Mouse (Mus musculus): ENCODE data around the gene Dvl1.

GRCm38 (mm10) chr4:155903246-155903645 lies 56.0 kb downstream of the Dvl1 start:
- TF ChIP-seq CTCF (IDR thresholded peaks at IDR 0.05) (no peak), POLR2A (IDR thresholded peaks at IDR 0.05; ENCODE audit: insufficient read depth, low read depth, low read length) (no peak)
